Mouse (Mus musculus): Measurements from ENCODE around the gene Spata25.

DNA sequence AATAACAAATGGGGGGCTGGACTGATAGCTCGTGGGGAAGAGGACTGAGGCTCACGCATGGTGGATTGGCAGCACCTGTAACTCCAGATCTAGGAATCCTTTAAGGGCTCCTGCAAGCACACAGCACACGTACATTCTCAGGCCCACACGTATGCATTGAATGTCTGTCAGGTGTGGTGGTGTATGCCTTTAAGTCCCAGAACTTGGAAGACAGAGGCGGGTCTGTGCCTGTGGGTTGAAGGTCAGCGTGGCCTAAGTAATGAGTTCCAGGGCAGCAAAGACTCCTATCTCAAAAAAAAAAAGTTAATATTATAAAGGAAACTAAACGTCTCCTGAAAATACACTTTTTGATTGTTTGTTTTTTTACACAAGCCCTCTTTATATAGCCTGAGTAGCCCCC lies 21.7 kb downstream of the Spata25 start:
- no peak for TF ChIP-seq CTCF (IDR thresholded peaks at IDR 0.05; ENCODE audit: low read depth)
- TF ChIP-seq EP300 (optimal IDR thresholded peaks at IDR 0.05) = no peak
